Mouse (Mus musculus) limb, embryonic 14.5 days (tissue): ENCODE results near the gene Iqsec3. TPM values are rescaled to one million over a fixed set of nuclear protein-coding genes. Genes with fewer than 3 reads are reported as not detected.

Source experiments
- ATAC-seq: fragments of 200-750 bp; cut with Nextera tagmentation; 2 replicates; pipeline ENCODE4 v1.8.0; 2017; ENCODE audit warnings: low read depth, moderate number of reproducible peaks, moderate TSS enrichment; ENCODE audit not compliant: low FRiP score
- DNase-seq: peaks from one replicate; pipeline ENCODE4 v3.0.0-alpha.2; 2015; ENCODE audit warnings: low spot score
- H3K27ac ChIP-seq: fragments of 300-500 bp; sonication (generic); replicated peaks from 2 replicates; pipeline ENCODE4 v1.5.1; 2014; ENCODE audit warnings: low read depth, mild to moderate bottlenecking, low read length, moderate library complexity, mixed read lengths
- H3K27me3 ChIP-seq: fragments of 300-500 bp; sonication (generic); 2 replicates; pipeline ENCODE4 v1.6.1; 2014; ENCODE audit warnings: low read length, mixed read lengths; ENCODE audit not compliant: control insufficient read depth, insufficient read depth
- H3K36me3 ChIP-seq: fragments of 300-500 bp; sonication (generic); 2 replicates; pipeline ENCODE4 v1.6.1; 2014; ENCODE audit warnings: mild to moderate bottlenecking, low read length, moderate library complexity, mixed read lengths; ENCODE audit not compliant: control insufficient read depth, insufficient read depth
- H3K4me1 ChIP-seq: fragments of 300-500 bp; sonication (generic); 2 replicates; pipeline ENCODE4 v1.6.1; 2014; ENCODE audit warnings: antibody characterized with exemption, low read length, mixed read lengths; ENCODE audit not compliant: control insufficient read depth, insufficient read depth
- H3K4me2 ChIP-seq: fragments of 300-500 bp; sonication (generic); replicated peaks from 2 replicates; pipeline ENCODE4 v1.6.1; 2014; ENCODE audit warnings: low read depth, mild to moderate bottlenecking, low read length, moderate library complexity; ENCODE audit not compliant: severe bottlenecking
- H3K4me3 ChIP-seq: fragments of 300-500 bp; sonication (generic); replicated peaks from 2 replicates; pipeline ENCODE4 v1.5.1; 2014; ENCODE audit warnings: low read length
- H3K9ac ChIP-seq: fragments of 300-500 bp; sonication (generic); 2 replicates; pipeline ENCODE4 v1.6.1; 2014; ENCODE audit warnings: mild to moderate bottlenecking, low read depth, low read length, moderate library complexity; ENCODE audit not compliant: severe bottlenecking
- H3K9me3 ChIP-seq: fragments of 300-500 bp; sonication (generic); 2 replicates; pipeline ENCODE4 v1.6.1; 2016; ENCODE audit warnings: low read length; ENCODE audit not compliant: control insufficient read depth
- POLR2A ChIP-seq: fragments of 200-500 bp; IDR thresholded peaks from 2 replicates; pipeline ENCODE4 v1.8.0; 2012; ENCODE audit warnings: inconsistent platforms, mild to moderate bottlenecking, moderate library complexity, borderline replicate concordance; ENCODE audit not compliant: insufficient read depth, insufficient read length; ENCODE audit errors: extremely low read depth
- WGBS: fragments of 180-500 bp; shearing (Covaris S2); extraction: QIAGEN DNeasy Blood & Tissue Kit; methylation state at CpG from one replicate; pipeline ENCODE4 v1.1.7; 2014; 5-methylcytosine and 5-hydroxymethylcytosine counted together
- polyA plus RNA-seq, 2 experiments: library from polyadenylated mRNA; depleted of rRNA in 1 of 2; stranded (reverse) in 1 of 2; unstranded in 1 of 2; fragments of >200 nt; fragmentation: Nextera tagmentation in 1 of 2; extraction: Ambion mirVana in 1 of 2; gene quantifications; 2 replicates each; pipeline versions ENCODE4 v1.2.1 to v1.2.3; 2012 to 2014

The Iqsec3 gene
- polyA plus RNA-seq, 2 experiments = 0.28 to 0.55 TPM

- Histone ChIP-seq H3K4me3 (peak overlapping the region; percentile 22), H3K27ac (no peak overlapping the region), H3K4me1 (no peaks in the 10 kb centered on the region), H3K4me2 (peak overlapping the region; percentile 37), H3K9ac (peak overlapping the region; percentile 16; the same call in 1 of the 2 replicates), H3K27me3 (peaks cover 48% of the 10 kb centered on the region), H3K9me3 (no peaks in the 10 kb centered on the region), H3K36me3 (no peaks in the 10 kb centered on the region)
- DNase-seq = no peak
- no peak for ATAC-seq
- no peak for TF ChIP-seq POLR2A
- under 1% methylated on average over 38 of the region's 46 CpGs for WGBS
Measured at GRCm38 (mm10) chr6:121412558-121413297, 60.8 kb downstream of the Iqsec3 start.

DNA sequence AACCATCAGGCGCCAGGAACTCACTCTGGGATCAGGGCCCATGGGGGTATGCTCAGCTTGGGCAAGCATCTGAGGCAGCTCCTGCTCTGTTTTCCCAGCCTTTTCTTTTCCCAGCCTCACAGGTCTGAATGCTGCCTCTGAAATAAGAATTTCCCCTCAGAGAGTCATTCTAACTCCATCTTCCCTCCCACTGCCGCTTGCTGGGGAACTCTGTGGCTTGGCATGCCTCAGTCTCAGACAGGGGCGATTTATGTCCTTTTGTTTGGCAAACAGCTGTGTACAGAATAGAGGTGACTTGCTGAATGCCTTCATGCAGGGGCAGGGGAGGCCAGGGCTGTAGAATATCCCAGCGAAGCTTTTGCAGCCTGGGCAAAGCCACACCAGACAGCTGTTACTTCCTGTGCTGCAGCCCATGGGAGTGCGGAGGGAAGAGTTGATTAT is 65.9 kb downstream of the Iqsec3 start:
- H3K4me3 ChIP-seq = no peak overlapping the region
- H3K27me3 ChIP-seq = peaks cover 26% of the 10 kb centered on the region
- ATAC-seq (peak; percentile 79), DNase-seq (no peak)
- no peaks in the 10 kb centered on the region for H3K9me3 ChIP-seq
- H3K4me1 ChIP-seq = no peaks in the 10 kb centered on the region
- no peak overlapping the region for H3K9ac ChIP-seq
- 34% methylated on average over 5 of the region's 5 CpGs for WGBS
- no peaks in the 10 kb centered on the region for H3K36me3 ChIP-seq
- H3K4me2 ChIP-seq = no peak overlapping the region
- no peak for TF ChIP-seq POLR2A
- no peak overlapping the region for H3K27ac ChIP-seq

- DNase-seq = no peak
- no peak for ATAC-seq
- TF ChIP-seq POLR2A = no peak
- H3K27ac ChIP-seq = no peak overlapping the region
- no peak overlapping the region for H3K4me3 ChIP-seq
- no peak overlapping the region for H3K4me2 ChIP-seq
- WGBS = 91% methylated on average over 8 of the region's 8 CpGs
- H3K27me3 ChIP-seq = peaks cover 3% of the 10 kb centered on the region; the same call in 1 of the 2 replicates
- H3K9ac ChIP-seq = no peak overlapping the region
- no peaks in the 10 kb centered on the region for H3K9me3 ChIP-seq
- no peaks in the 10 kb centered on the region for H3K36me3 ChIP-seq
- no peaks in the 10 kb centered on the region for H3K4me1 ChIP-seq
Measured at GRCm38 (mm10) chr6:121405311-121405710, 68.2 kb downstream of the Iqsec3 start.

GRCm38 (mm10) chr6:121402661-121403244 is 70.7 kb downstream of the Iqsec3 start:
- no peak for TF ChIP-seq POLR2A

DNA sequence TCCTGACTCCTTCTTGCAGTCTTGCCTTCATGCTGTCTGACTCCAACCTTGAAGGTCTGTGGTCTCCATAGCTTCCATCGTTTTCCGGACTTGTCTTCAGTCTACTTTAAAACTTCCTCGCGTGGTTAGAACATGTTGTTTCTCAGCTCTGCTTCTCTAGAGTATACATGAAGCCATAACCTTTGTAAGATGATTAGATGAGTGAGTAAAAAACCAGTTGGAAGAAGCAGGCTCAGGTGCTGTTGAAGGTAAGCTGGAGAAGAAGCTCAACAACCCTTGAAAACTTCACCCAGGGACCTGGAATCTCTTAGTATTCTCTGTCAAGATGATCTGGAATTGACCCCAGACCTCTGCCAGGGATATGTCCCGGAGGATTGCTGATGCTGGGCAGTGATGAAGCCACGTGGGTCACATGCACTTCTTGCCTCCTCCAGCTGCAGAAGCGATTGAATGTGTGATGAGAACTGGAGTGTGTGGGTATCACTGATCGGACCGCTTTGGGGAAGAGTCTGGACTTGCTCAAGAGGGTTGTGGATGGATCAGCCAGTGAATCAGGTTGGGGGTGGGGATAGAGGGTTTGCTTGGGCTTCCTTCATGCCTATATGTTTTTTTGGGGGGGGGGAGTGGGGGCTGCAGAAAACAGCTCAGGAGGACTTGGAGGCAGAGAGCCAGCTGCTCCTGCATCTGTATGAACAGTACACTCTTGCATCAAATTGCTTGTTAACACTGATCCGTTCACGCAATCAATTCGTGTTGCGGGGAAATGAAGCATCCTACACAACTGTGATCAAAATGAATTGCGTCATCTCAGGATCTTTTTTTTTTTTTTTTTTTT is 71.4 kb downstream of the Iqsec3 start:
- no peaks in the 10 kb centered on the region for H3K27me3 ChIP-seq
- DNase-seq = no peak
- no peak for ATAC-seq
- H3K4me3 ChIP-seq = no peak overlapping the region
- TF ChIP-seq POLR2A = no peak
- no peaks in the 10 kb centered on the region for H3K4me1 ChIP-seq
- no peaks in the 10 kb centered on the region for H3K9me3 ChIP-seq
- H3K27ac ChIP-seq = no peak overlapping the region
- no peak overlapping the region for H3K9ac ChIP-seq
- WGBS = 87% methylated on average over 14 of the region's 14 CpGs
- no peaks in the 10 kb centered on the region for H3K36me3 ChIP-seq
- H3K4me2 ChIP-seq = no peak overlapping the region

More at GRCm38 (mm10) chr6:121402661-121403244, 70.7 kb downstream of the Iqsec3 start:
- no peaks in the 10 kb centered on the region for H3K9me3 ChIP-seq
- no peaks in the 10 kb centered on the region for H3K4me1 ChIP-seq
- H3K4me2 ChIP-seq = no peak overlapping the region
- no peak overlapping the region for H3K9ac ChIP-seq
- DNase-seq = no peak
- no peaks in the 10 kb centered on the region for H3K36me3 ChIP-seq
- no peak overlapping the region for H3K27ac ChIP-seq
- WGBS = 85% methylated on average over 8 of the region's 8 CpGs
- no peak overlapping the region for H3K4me3 ChIP-seq
- no peak for ATAC-seq
- no peaks in the 10 kb centered on the region for H3K27me3 ChIP-seq
